Mouse (Mus musculus) brain, adult 2 months (tissue): ENCODE measurements around the gene Rnf151.

Source experiments
- DNase-seq: peaks from one replicate; pipeline ENCODE4 v3.0.0; 2011; ENCODE audit warnings: low read depth, low spot score

Rnf151 gene

DNA sequence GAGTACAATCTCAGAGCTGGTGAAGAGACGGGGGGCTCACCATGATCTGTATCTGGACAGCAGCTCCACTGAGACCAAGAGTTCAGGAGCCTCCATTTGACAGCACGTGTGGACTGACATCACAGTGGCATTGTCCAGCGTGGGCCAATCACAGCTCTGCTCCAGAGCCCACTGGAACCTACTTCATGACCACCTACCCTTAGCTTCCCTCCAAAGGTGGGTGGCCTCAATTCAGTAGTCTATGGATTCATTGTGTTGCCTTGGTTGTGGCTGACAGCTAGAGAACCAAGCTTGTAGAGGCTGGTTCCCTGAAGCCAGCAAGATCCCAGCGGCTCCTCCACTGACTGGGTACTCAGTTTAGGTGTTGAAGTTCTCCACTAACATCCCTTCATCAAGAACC is at the start of gene Rnf151, which contains the start of gene Rps2:
TSS of gene Rnf151 (minus strand) at position 121 of the 400 bp plus-strand sequence.
TSS of gene Rps2 (plus strand) at position 174 of the 400 bp plus-strand sequence.
- no peak for DNase-seq

DNA sequence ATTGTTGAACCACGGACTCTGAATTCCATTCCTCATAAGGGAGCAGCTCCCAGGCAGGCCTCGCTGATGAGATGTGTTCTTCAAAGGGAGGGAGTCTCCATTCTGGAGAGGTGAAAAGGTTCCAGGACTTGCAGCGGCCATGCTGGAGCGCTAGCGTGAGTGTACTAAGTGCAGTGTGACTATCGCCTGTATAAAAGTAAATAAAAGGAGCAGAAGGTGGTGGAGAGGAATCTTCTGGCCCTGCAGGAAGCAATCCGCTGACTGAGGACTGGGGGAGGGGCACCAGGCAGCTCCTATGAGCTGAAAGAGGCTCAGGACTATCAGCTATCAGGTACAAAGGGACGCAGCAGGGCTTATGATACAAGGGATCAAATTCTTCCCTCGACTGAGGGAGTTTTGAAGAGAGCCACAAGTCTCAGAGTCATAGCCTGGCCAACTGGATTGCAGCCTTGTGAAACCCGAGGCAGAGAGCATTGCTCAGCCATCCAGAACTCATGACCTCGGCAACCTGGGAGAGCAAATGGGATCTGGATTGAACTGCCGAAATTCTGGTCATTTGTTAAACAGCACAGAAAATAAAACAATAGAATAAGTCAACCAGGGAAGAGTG is 48.5 kb upstream of the Rnf151 start:
- DNase-seq, result no peak

DNA sequence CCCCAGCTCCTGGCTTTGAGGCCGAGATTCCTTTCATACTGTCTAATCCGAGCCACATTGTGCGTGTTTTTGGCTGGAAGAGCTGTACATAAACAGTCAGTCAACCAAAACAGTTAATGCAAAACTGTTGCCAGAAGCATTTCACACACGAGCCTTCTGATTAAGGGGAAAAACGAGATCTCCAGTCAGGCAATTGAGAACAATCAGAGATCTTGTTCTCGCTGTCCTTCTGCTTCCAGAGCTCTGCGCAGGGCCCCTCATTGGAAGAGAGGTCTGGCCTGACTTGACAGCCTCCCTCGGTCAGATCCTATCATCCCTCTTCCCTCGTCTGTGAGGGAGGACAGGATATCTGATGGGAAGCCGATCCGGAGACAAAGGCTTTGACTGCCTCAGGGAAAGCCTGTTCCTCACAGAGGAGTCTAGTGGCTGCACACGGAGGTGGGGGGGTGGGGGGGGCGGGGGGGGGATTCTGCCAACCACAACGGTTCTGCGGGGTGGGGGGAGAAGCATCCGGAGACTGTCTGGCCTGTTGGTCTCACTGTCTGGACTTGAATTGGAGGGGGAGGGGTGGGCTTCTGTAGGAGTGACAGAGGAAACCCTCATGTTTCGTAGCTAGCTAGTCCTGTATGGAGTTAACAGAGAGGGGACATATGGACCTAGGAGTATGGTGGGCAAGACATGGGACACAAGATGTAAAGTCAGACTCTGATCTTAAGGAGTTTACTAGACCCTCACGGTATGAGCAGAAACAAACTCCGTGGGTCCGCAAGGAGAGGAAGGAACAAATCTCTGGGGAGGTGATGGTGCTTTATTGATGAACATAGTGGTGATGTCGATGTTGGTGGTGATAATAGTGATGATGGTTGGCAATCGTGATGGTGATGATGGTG is 47.4 kb upstream of the Rnf151 start:
- peak; percentile 9 for DNase-seq

GRCm38 (mm10) chr17:24761121-24761520 is 43.3 kb upstream of the Rnf151 start:
- DNase-seq, result no peak

DNA sequence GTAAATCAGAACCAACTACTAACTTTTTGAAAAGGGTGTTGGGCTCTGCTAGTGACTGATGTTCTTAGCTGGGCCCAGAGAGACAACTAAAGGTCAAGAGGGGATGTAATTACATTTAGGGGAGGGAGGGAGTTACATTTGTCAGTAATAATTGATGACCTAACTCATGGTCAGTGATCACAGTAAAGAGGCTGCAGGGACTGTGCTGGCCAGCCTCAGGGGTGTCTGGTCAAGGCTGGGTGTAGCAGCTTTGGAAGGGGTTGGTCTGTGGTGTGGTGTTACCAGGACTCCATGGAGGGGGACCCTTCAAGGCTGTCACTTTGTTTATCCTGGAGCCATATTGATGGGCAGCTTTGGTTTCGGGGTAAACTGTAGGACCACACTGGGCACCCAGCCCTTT is 39.5 kb upstream of the Rnf151 start:
- no peak for DNase-seq

GRCm38 (mm10) chr17:24752415-24753394 is 34.8 kb upstream of the Rnf151 start, which contains the start of gene Hs3st6:
Hs3st6 (plus strand) TSS chr17:24752988.
- DNase-seq, result no peak

- no peak for DNase-seq
Observed at GRCm38 (mm10) chr17:24751528-24751927, 33.7 kb upstream of the Rnf151 start.

DNA sequence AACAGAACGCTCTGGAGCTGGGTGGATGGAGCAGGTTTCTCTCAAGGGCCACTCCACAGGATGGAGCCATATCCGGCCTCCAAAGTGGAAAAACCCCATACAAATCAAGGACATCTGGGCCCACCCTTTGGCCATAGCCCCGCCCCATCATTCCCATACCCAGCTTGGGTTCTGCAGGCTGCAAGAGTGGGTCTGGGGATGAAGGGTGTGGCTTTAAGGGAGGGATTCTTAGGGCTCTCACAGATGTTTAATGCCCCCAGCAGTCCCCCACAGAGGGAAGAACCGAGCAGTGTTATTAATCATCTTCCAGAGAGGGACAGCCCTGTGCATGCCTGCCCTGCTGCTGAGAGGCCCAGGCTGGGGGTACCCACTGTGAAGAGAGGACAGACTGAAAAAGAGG is 29.1 kb upstream of the Rnf151 start:
- no peak for DNase-seq

DNA sequence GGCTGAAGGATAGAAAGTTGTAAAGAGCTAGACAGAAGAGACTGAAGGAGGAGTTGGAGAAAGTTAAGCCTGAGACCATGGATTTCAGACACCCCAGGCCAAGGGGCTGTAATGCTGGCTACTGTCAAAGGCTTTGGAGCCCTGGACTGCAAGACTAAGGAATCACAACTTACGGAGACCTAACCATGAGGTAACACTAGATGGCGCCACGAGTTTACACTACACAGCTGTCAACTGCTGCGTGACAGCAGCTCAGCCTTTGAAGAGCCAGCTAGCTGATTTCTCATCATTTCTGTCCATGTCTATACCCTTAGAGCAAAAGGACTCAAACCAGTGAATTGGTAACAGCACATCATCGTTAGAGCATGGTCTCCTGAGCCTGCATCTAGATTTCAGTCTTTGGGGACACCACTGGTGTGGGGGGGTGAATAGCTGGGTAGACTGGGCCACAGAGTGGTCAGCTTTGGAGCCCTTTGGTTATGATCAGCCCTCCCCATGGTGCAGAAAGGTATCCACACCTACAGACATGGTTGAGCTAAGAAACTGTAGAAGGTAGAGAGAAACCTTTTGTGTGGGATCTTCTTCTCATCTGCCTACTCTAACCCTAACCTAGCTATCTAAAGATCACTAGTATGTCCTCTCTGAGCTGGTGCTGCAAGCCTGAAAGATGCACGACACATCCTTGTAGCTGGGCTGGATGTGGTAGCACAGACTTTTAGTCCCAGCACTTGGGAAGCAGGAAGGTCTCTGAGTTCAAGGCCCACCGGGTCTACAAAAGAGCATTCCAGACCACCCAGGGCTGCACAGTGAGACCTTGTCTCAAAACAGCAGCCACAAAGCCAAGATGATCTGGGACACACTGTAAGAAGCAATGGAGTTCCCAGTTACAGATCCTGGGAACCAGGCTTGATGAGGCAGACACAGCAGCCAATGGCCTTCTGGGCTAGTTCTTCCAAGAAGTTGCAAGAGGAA is 27.9 kb upstream of the Rnf151 start:
- DNase-seq, result peak; percentile 94

GRCm38 (mm10) chr17:24744381-24744780 is 26.5 kb upstream of the Rnf151 start:
- no peak for DNase-seq

DNA sequence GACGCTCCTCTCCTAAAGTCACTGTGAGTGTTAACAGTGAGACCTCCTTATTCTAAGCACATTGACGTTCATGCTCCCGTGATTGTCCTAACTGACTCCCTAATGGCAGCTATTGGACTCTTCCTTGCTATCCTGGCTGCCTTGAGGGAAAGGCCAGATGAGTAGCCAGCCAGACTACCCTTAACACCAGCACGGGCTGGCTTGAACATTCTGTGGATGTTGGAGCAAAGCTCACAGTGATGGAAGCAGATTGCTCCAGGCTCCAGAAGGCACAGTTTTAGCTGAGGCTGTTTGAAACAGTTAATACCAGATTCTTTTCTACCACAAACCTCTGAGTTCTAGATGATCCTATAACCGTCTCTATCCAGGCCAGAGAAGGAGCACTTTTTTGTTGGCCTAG is 26.0 kb upstream of the Rnf151 start:
- no peak for DNase-seq

- DNase-seq, result peak; percentile 81
Observed at GRCm38 (mm10) chr17:24742307-24742706, 24.4 kb upstream of the Rnf151 start.

- no peak for DNase-seq
Observed at GRCm38 (mm10) chr17:24739926-24740325, 22.1 kb upstream of the Rnf151 start.

GRCm38 (mm10) chr17:24738238-24738637 is 20.4 kb upstream of the Rnf151 start:
- no peak for DNase-seq

DNA sequence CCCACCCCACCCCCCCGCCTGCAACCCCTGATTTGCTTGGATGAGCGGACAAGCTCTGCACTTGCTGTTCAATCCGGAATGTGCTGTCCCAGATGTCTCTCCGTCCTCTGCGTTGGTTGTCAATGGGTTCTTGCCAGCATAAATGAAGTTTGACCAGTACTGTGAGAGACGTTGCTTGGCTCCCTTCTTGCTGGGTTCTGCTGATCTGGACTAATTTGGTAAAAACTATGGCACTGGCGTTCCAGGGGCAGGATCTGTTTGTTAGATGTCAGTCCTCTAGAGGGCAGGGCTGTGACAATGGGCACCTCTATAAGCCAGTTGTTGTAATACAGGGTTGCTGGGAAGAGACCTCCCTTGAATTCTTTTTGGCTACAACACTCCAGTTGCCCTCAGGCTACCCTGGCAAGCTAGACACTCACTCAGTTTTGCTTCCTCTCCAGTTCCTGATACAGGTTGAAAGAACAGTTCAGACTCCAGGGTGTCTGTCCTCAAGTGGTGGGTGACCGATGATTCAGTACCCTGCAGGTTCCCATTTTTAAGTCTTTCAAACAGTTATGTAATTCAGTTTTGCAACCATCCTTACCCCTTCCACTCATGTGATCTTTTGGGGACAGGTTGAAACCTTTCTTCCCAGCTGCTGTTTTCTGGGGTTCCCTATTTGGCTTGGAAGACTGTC is 19.4 kb upstream of the Rnf151 start:
- DNase-seq, result no peak

DNA sequence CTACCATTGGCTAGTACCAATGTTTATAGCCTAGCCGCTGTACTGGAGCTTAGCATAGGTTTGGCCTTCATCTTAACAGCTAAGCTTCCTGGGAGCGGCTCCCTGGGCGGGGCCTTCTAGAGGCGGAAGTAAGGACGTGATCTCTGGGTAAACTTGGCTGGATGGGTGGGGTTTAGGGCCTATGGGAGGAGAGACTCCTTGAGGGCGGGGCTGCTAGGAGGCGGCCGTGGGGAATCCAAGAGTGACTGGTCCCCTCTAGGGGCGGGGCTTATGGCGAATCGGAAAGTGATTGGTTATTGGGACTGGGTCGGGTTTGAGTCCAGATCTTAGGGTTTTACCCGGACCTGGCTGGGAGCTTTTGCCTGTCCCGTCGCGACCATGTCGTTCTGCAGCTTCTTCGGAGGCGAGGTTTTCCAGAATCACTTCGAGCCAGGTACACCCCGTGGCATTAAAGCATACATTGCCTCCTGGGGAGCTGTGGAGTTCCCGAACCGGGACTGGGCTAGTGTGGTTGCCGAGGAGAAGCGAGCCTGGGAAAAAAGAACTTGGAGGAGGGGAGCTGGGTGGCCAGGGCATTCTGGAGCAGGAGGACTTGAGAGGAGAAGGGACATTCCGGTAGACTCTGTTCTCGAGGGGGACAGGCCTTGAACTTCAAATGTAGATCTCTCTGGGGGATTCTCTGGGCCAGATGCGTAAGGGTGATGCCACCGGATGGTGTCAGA is 18.6 kb upstream of the Rnf151 start, which contains the start of gene Msrb1:
TSS of gene Msrb1 (plus strand) at position 313 of the 722 bp plus-strand sequence.
- peak; percentile 99 for DNase-seq

- no peak for DNase-seq
Observed at GRCm38 (mm10) chr17:24735446-24735845, 17.6 kb upstream of the Rnf151 start.

DNA sequence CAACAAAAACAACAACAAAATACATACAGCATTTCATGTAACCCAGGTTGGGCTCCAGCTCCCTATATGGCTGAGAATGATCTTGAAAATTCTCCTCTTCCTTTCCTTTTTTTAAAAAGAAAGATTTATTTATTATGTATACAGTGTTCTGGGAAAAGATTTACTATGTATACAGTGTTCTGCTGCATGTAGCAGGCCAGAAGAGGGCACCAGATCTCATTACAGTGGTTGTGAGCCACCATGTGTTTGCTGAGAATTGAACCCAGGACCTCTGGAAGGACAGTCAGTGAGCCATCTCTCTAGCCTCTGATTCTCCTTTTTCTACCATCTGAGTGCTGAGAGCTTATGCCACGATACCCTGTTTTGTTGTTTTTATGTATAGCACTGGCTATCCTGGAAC is 16.6 kb upstream of the Rnf151 start:
- no peak for DNase-seq

DNA sequence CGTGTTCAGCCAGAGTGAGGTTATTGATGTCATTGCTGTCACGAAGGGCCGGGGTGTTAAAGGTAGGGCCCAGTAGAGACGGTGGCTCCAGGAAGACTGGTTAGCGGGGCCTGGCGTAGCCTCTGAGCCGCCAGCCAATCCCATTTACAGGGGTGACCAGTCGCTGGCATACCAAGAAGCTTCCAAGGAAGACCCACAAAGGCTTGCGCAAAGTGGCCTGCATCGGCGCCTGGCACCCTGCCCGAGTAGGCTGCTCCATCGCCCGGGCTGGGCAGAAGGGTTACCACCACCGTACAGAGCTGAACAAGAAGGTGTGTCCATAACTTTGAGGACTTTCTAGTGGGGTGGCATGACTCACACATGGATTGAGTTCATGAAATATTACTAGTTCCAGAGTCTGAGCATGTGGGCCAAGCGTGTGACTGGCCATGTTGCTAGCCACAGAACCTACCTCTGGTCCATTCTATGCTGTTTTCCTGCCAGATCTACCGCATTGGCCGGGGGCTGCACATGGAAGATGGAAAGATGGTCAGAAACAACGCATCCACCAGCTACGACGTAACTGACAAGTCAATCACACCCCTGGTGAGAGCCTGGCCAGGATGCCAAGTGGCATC is 15.7 kb upstream of the Rnf151 start:
- no peak for DNase-seq
